Mouse (Mus musculus) spleen, adult 2 months (tissue): ENCODE data around the gene Kcnk16.

Experiments used
- CTCF ChIP-seq: fragments of 200-500 bp; IDR thresholded peaks from 2 replicates; pipeline ENCODE4 v1.5.1; 2011; ENCODE audit warnings: mild to moderate bottlenecking, inconsistent platforms; ENCODE audit not compliant: insufficient read depth, insufficient read length, insufficient replicate concordance; ENCODE audit errors: extremely low read depth
- POLR2A ChIP-seq: fragments of 200-500 bp; IDR thresholded peaks from 2 replicates; pipeline ENCODE4 v1.6.1; 2011; ENCODE audit warnings: low read depth, low read length, inconsistent platforms

DNA sequence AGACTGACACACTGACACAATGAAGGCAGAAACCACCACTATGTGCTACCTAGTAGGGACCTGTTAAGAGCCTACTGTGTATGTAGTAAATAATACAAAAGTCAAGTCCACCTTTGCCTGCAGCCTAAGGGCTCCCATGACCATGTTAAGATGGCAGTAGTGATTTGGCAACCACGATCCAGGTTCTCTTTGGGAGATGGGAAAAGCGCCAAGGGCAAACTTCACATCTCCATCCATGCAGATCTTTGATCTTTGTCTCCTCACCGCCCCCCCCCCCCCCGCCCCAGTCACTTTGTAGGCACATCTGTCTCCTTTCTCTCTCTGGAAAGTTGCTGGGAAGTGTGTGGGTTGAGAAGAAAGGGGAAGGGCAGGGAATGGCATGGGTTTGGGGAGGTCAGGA is 6.7 kb downstream of the Kcnk16 start:
- no peak for TF ChIP-seq POLR2A
- TF ChIP-seq CTCF = no peak
